In the genomic region with DNA sequence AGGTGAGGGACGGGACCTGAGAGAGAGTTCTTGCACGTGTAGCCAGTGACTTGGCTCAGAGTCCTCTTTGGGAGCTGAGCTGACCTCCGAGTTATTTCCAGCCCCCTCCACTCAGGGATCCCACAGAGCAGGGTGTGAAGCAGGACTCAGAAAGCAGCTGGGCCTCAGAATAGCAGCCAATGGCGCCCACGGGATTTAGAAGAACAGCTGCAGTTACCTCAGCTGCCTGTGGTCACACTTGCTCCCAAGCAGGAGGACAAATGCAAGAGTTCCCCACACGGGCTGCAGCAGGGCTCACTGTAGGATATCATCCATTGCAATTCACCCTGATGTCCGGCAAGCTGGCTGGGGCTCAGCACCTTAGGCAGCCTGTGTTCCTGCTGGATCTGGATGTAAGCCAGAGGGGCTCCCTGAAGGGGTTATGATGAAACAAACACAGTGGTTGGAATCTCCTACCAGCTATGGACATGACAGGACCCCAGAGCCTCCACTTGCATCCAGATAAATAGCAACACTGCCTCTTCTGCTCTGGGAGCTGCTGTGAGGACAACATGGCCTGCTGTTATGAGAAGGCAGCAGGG, we compare ENCODE assay signal across 9 mouse cellular contexts. TPM values are rescaled to one million over a fixed set of nuclear protein-coding genes. Genes with fewer than 3 reads are reported as not detected.
DNase-seq lines count a peak whose midpoint lies in the region; ATAC-seq and TF ChIP-seq lines count a peak whose summit lies in the region.
"Had no signal": no experiment of that assay in that cellular context is flagged by ENCODE, and none has a peak within 500 bp of the region (broad histone marks: within the 10 kb centered on the region; RNA-seq: fewer than 3 reads in every experiment).

No protein-coding gene starts in this region.

- no peak overlapping the region for H3K9ac ChIP-seq in hindbrain, postnatal 0 days (replicated peaks; ENCODE audit: low read length)
- no peak overlapping the region for H3K9ac ChIP-seq in hindbrain, embryonic 14.5 days
- no peak overlapping the region for H3K9ac ChIP-seq in embryonic facial prominence, embryonic 15.5 days
- no peak overlapping the region for H3K9ac ChIP-seq in limb, embryonic 14.5 days (ENCODE audit: low read depth, low read length, severe bottlenecking)
- no peak overlapping the region for H3K9ac ChIP-seq in forebrain, postnatal 0 days

- H3K4me3 ChIP-seq in hindbrain, postnatal 0 days (ENCODE audit: low read length): no peak overlapping the region
- no peak overlapping the region for H3K4me3 ChIP-seq in hindbrain, embryonic 14.5 days (replicated peaks; ENCODE audit: low read length)
- no peak overlapping the region for H3K4me3 ChIP-seq in embryonic facial prominence, embryonic 15.5 days (replicated peaks)
- H3K4me3 ChIP-seq in limb, embryonic 14.5 days (replicated peaks; ENCODE audit: low read length): no peak overlapping the region
- H3K4me3 ChIP-seq in forebrain, postnatal 0 days (ENCODE audit: low read depth, low read length): no peak overlapping the region

- H3K9me3 ChIP-seq in hindbrain, postnatal 0 days (ENCODE audit: low read length): no peaks in the 10 kb centered on the region
- H3K9me3 ChIP-seq in hindbrain, embryonic 14.5 days (ENCODE audit: control insufficient read depth, low read length): no peaks in the 10 kb centered on the region
- no peaks in the 10 kb centered on the region for H3K9me3 ChIP-seq in embryonic facial prominence, embryonic 15.5 days (replicated peaks)
- no peaks in the 10 kb centered on the region for H3K9me3 ChIP-seq in limb, embryonic 14.5 days (ENCODE audit: control insufficient read depth, low read length)
- H3K9me3 ChIP-seq in forebrain, postnatal 0 days (ENCODE audit: low read length): no peaks in the 10 kb centered on the region

- peaks cover 22% of the 10 kb centered on the region; the same call in 1 of the 2 replicates for H3K4me1 ChIP-seq in hindbrain, postnatal 0 days (ENCODE audit: insufficient read depth, low read length)
- H3K4me1 ChIP-seq in hindbrain, embryonic 14.5 days (replicated peaks; ENCODE audit: control insufficient read depth, insufficient read depth, low read length): peaks cover 32% of the 10 kb centered on the region
- peaks cover 26% of the 10 kb centered on the region for H3K4me1 ChIP-seq in embryonic facial prominence, embryonic 15.5 days
- peaks cover 11% of the 10 kb centered on the region for H3K4me1 ChIP-seq in limb, embryonic 14.5 days (ENCODE audit: control insufficient read depth, insufficient read depth, low read length)
- H3K4me1 ChIP-seq in forebrain, postnatal 0 days (ENCODE audit: insufficient read depth): peaks cover 20% of the 10 kb centered on the region

- no peak overlapping the region for H3K4me2 ChIP-seq in hindbrain, postnatal 0 days (ENCODE audit: low read depth, low read length)
- H3K4me2 ChIP-seq in hindbrain, embryonic 14.5 days (replicated peaks): no peak overlapping the region
- no peak overlapping the region for H3K4me2 ChIP-seq in embryonic facial prominence, embryonic 15.5 days (replicated peaks)
- no peak overlapping the region for H3K4me2 ChIP-seq in limb, embryonic 14.5 days (replicated peaks; ENCODE audit: low read depth, low read length, severe bottlenecking)
- no peak overlapping the region for H3K4me2 ChIP-seq in forebrain, postnatal 0 days (ENCODE audit: low read depth)

- no peak for ATAC-seq in hindbrain, postnatal 0 days
- no peak for ATAC-seq in hindbrain, embryonic 14.5 days (ENCODE audit: low FRiP score)
- ATAC-seq in embryonic facial prominence, embryonic 15.5 days (ENCODE audit: insufficient number of reproducible peaks, low FRiP score, low TSS enrichment, low read depth): peak; percentile 71
- peak; percentile 91 for ATAC-seq in limb, embryonic 14.5 days (ENCODE audit: low FRiP score, low read depth)
- no peak for ATAC-seq in granulocyte monocyte progenitor cell, adult 5-6 weeks (replicated peaks; ENCODE audit: poor library complexity, severe bottlenecking)
- ATAC-seq in forebrain, postnatal 0 days: no peak

- peaks cover 13% of the 10 kb centered on the region; the same call in 1 of the 2 replicates for H3K36me3 ChIP-seq in hindbrain, postnatal 0 days (ENCODE audit: insufficient read depth, low read length)
- peaks cover 75% of the 10 kb centered on the region for H3K36me3 ChIP-seq in hindbrain, embryonic 14.5 days (replicated peaks; ENCODE audit: control insufficient read depth, insufficient read depth)
- H3K36me3 ChIP-seq in embryonic facial prominence, embryonic 15.5 days: peaks cover 69% of the 10 kb centered on the region
- H3K36me3 ChIP-seq in limb, embryonic 14.5 days (ENCODE audit: control insufficient read depth, insufficient read depth, low read length): peaks cover 69% of the 10 kb centered on the region
- H3K36me3 ChIP-seq in forebrain, postnatal 0 days (ENCODE audit: insufficient read depth): peaks cover 61% of the 10 kb centered on the region

- H3K27ac ChIP-seq in hindbrain, postnatal 0 days: peak overlapping the region; percentile 20; the same call in 1 of the 2 replicates
- H3K27ac ChIP-seq in hindbrain, embryonic 14.5 days: no peak overlapping the region
- no peak overlapping the region; the same call in 1 of the 2 replicates for H3K27ac ChIP-seq in embryonic facial prominence, embryonic 15.5 days (replicated peaks)
- no peak overlapping the region for H3K27ac ChIP-seq in limb, embryonic 14.5 days (replicated peaks; ENCODE audit: low read depth, low read length)
- H3K27ac ChIP-seq in forebrain, postnatal 0 days (ENCODE audit: low read depth, low read length): no peak overlapping the region

- no peak for TF ChIP-seq POLR2A in limb, embryonic 14.5 days (IDR thresholded peaks at IDR 0.05; ENCODE audit: borderline replicate concordance, extremely low read depth, insufficient read depth, insufficient read length)

- H3K27me3 ChIP-seq in hindbrain, postnatal 0 days (ENCODE audit: insufficient read depth, low read length): no peaks in the 10 kb centered on the region
- no peaks in the 10 kb centered on the region for H3K27me3 ChIP-seq in hindbrain, embryonic 14.5 days (ENCODE audit: control insufficient read depth, insufficient read depth, low read length)
- no peaks in the 10 kb centered on the region for H3K27me3 ChIP-seq in embryonic facial prominence, embryonic 15.5 days
- no peaks in the 10 kb centered on the region for H3K27me3 ChIP-seq in limb, embryonic 14.5 days (ENCODE audit: control insufficient read depth, insufficient read depth, low read length)
- no peaks in the 10 kb centered on the region for H3K27me3 ChIP-seq in forebrain, postnatal 0 days (ENCODE audit: insufficient read depth, low read length)

- DNase-seq in hindbrain, postnatal 0 days (ENCODE audit: low spot score): peak; percentile 54
- DNase-seq in hindbrain, embryonic 14.5 days (ENCODE audit: low spot score): no peak
- DNase-seq in heart, adult 9 months (ENCODE audit: low spot score in 2 of 2): peak; percentile 61 to 63
- DNase-seq in limb, embryonic 14.5 days (ENCODE audit: low spot score): peak; percentile 76
- no peak for DNase-seq in forebrain, postnatal 0 days
- no peak for DNase-seq in layer of hippocampus, adult 18-20 months (ENCODE audit: low spot score in 2 of 2)
- DNase-seq: cerebellum, adult 18-20 months had no signal

- no peak for TF ChIP-seq CTCF in hindbrain, postnatal 0 days (IDR thresholded peaks at IDR 0.05; ENCODE audit: low read depth)
- TF ChIP-seq CTCF in forebrain, postnatal 0 days (IDR thresholded peaks at IDR 0.05; ENCODE audit: low read depth): no peak

- WGBS in hindbrain, postnatal 0 days: 27% methylated on average over 7 of the region's 7 CpGs
- 68% methylated on average over 7 of the region's 7 CpGs for WGBS in hindbrain, embryonic 14.5 days
- WGBS in embryonic facial prominence, embryonic 15.5 days: 70% methylated on average over 7 of the region's 7 CpGs
- 64% methylated on average over 7 of the region's 7 CpGs for WGBS in limb, embryonic 14.5 days
- WGBS in forebrain, postnatal 0 days: 69% methylated on average over 7 of the region's 7 CpGs

RNA-seq across cellular contexts. Expression of a gene that starts 6.4 kb away (rescaled TPM):
- 38.5 and 40.9 TPM in 2 replicates for total RNA-seq in hindbrain, postnatal 0 days (2014; rRNA removed)
- 46.6 and 47.4 TPM in 2 replicates for polyA plus RNA-seq in hindbrain, postnatal 0 days (2015; fragmentation: Nextera tagmentation; extraction: Ambion mirVana)
- polyA plus RNA-seq in hindbrain, embryonic 14.5 days (2014; fragmentation: Nextera tagmentation; extraction: Ambion mirVana): 102 and 109 TPM in 2 replicates
- polyA plus RNA-seq in embryonic facial prominence, embryonic 15.5 days (2015; fragmentation: Nextera tagmentation; extraction: Ambion mirVana): 45.3 and 49.0 TPM in 2 replicates
- polyA plus RNA-seq in limb, embryonic 14.5 days (2012; rRNA removed): 39.7 and 40.1 TPM in 2 replicates
- polyA plus RNA-seq in limb, embryonic 14.5 days (2014; fragmentation: Nextera tagmentation; extraction: Ambion mirVana): 64.7 and 66.9 TPM in 2 replicates
- 0.64 TPM in 1 of 2 replicates, not detected in the other for total RNA-seq in granulocyte monocyte progenitor cell, adult 5-6 weeks (2014; fragmentation: Nextera tagmentation)
- 0.21 TPM in 1 of 2 replicates, not detected in the other for total RNA-seq in granulocyte monocyte progenitor cell, adult 5-6 weeks (2017)
- total RNA-seq in forebrain, postnatal 0 days (2014; rRNA removed): 46.4 and 47.5 TPM in 2 replicates
- polyA plus RNA-seq in forebrain, postnatal 0 days (2015; fragmentation: Nextera tagmentation; extraction: Ambion mirVana): 60.9 and 63.7 TPM in 2 replicates
- 1 to 10 TPM; 1.4 to 1.5 TPM for total RNA-seq in layer of hippocampus, adult 18-20 months (2021)

RNA-seq across cellular contexts. Expression of a gene that starts 47.8 kb away (rescaled TPM):
- 25.3 and 28.4 TPM in 2 replicates for total RNA-seq in hindbrain, postnatal 0 days (2014; rRNA removed)
- polyA plus RNA-seq in hindbrain, postnatal 0 days (2015; fragmentation: Nextera tagmentation; extraction: Ambion mirVana): 39.4 and 40.2 TPM in 2 replicates
- polyA plus RNA-seq in hindbrain, embryonic 14.5 days (2014; fragmentation: Nextera tagmentation; extraction: Ambion mirVana): 48.2 and 52.7 TPM in 2 replicates
- 40.3 and 45.7 TPM in 2 replicates for polyA plus RNA-seq in embryonic facial prominence, embryonic 15.5 days (2015; fragmentation: Nextera tagmentation; extraction: Ambion mirVana)
- polyA plus RNA-seq in limb, embryonic 14.5 days (2012; rRNA removed): 47.2 and 48.8 TPM in 2 replicates
- polyA plus RNA-seq in limb, embryonic 14.5 days (2014; fragmentation: Nextera tagmentation; extraction: Ambion mirVana): 44.9 and 47.6 TPM in 2 replicates
- total RNA-seq in granulocyte monocyte progenitor cell, adult 5-6 weeks (2014; fragmentation: Nextera tagmentation): 27.0 and 34.8 TPM in 2 replicates
- total RNA-seq in granulocyte monocyte progenitor cell, adult 5-6 weeks (2017): 29.4 and 49.4 TPM in 2 replicates
- total RNA-seq in forebrain, postnatal 0 days (2014; rRNA removed): 48.5 and 49.1 TPM in 2 replicates
- polyA plus RNA-seq in forebrain, postnatal 0 days (2015; fragmentation: Nextera tagmentation; extraction: Ambion mirVana): 44.3 and 47.7 TPM in 2 replicates
- total RNA-seq in layer of hippocampus, adult 18-20 months (2021): 10 to 100 TPM; 51.7 to 52.3 TPM

RNA-seq across cellular contexts. Expression of a gene that starts 53.3 kb away (rescaled TPM):
- 27.6 and 44.9 TPM in 2 replicates for total RNA-seq in hindbrain, postnatal 0 days (2014; rRNA removed)
- 7.3 and 7.4 TPM in 2 replicates for polyA plus RNA-seq in hindbrain, postnatal 0 days (2015; fragmentation: Nextera tagmentation; extraction: Ambion mirVana)
- 10.3 and 11.6 TPM in 2 replicates for polyA plus RNA-seq in hindbrain, embryonic 14.5 days (2014; fragmentation: Nextera tagmentation; extraction: Ambion mirVana)
- 5.7 and 5.9 TPM in 2 replicates for polyA plus RNA-seq in embryonic facial prominence, embryonic 15.5 days (2015; fragmentation: Nextera tagmentation; extraction: Ambion mirVana)
- 15.0 and 18.3 TPM in 2 replicates for polyA plus RNA-seq in limb, embryonic 14.5 days (2012; rRNA removed)
- 7.6 and 7.8 TPM in 2 replicates for polyA plus RNA-seq in limb, embryonic 14.5 days (2014; fragmentation: Nextera tagmentation; extraction: Ambion mirVana)
- total RNA-seq in granulocyte monocyte progenitor cell, adult 5-6 weeks (2014; fragmentation: Nextera tagmentation): 25.1 and 29.5 TPM in 2 replicates
- 27.0 and 32.6 TPM in 2 replicates for total RNA-seq in granulocyte monocyte progenitor cell, adult 5-6 weeks (2017)
- total RNA-seq in forebrain, postnatal 0 days (2014; rRNA removed): 28.8 and 33.9 TPM in 2 replicates
- polyA plus RNA-seq in forebrain, postnatal 0 days (2015; fragmentation: Nextera tagmentation; extraction: Ambion mirVana): 5.1 and 7.6 TPM in 2 replicates
- total RNA-seq in layer of hippocampus, adult 18-20 months (2021): 10 to 100 TPM; 15.3 to 15.8 TPM

Comparison
In these comparisons a context has a peak if more than half of its experiments do, and no peak if none do; other contexts are left out.
1. DNase-seq: peak in hindbrain, postnatal 0 days (single experiment), heart, adult 9 months (2 of 2) and limb, embryonic 14.5 days (single experiment); none in hindbrain, embryonic 14.5 days (single experiment), forebrain, postnatal 0 days (single experiment) and layer of hippocampus, adult 18-20 months (0 of 2).
2. ATAC-seq: peak in embryonic facial prominence, embryonic 15.5 days (single experiment) and limb, embryonic 14.5 days (single experiment); none in hindbrain, postnatal 0 days (single experiment), hindbrain, embryonic 14.5 days (single experiment), granulocyte monocyte progenitor cell, adult 5-6 weeks (single experiment) and forebrain, postnatal 0 days (single experiment).